Mouse (Mus musculus) layer of hippocampus, adult 2 months (tissue): ENCODE measurements at regions not wholly inside any gene's neighbourhood (a gene's known extent, or its start where the extent isn't known, plus 50 kb on each side); places are given as distances from the start of the nearest gene placed in this dataset.

ENCODE experiments used
- DNase-seq, 2 experiments: peaks; one replicate each; pipeline ENCODE4 v3.0.0; 2022; ENCODE audit warnings: low spot score in 2 of 2
- H3K27ac ChIP-seq: fragments of 200-600 bp; 2 replicates; pipeline ENCODE4 v1.8.1; 2022
- H3K4me3 ChIP-seq: fragments of 200-600 bp; 2 replicates; pipeline ENCODE4 v1.8.1; 2022; ENCODE audit warnings: mild to moderate bottlenecking
- CTCF ChIP-seq: fragments of 200-600 bp; conservative IDR thresholded peaks from 2 replicates; pipeline ENCODE4 v1.8.1; 2022; ENCODE audit warnings: antibody characterized with exemption, mild to moderate bottlenecking, moderate library complexity

- TF ChIP-seq CTCF: no peak
- DNase-seq: no peak
- H3K27ac ChIP-seq: no peak overlapping the region
- no peak overlapping the region for H3K4me3 ChIP-seq
Observed at GRCm38 (mm10) chr1:164552658-164553057, 94.5 kb upstream of the Atp1b1 start.

GRCm38 (mm10) chr1:164551019-164551418, 92.9 kb upstream of the Atp1b1 start:
- Histone ChIP-seq H3K4me3 (no peak overlapping the region), H3K27ac (no peak overlapping the region)
- no peak for TF ChIP-seq CTCF
- DNase-seq: no peak

- Histone ChIP-seq H3K27ac (no peak overlapping the region), H3K4me3 (no peak overlapping the region)
- DNase-seq: no peak
- TF ChIP-seq CTCF: no peak
Observed at GRCm38 (mm10) chr1:164550596-164550995, 92.4 kb upstream of the Atp1b1 start.

GRCm38 (mm10) chr1:164548071-164548470, 89.9 kb upstream of the Atp1b1 start:
- TF ChIP-seq CTCF: no peak
- no peak overlapping the region for H3K27ac ChIP-seq
- no peak overlapping the region for H3K4me3 ChIP-seq
- DNase-seq: no peak

GRCm38 (mm10) chr1:164545843-164546242, 87.7 kb upstream of the Atp1b1 start:
- H3K27ac ChIP-seq: no peak overlapping the region
- TF ChIP-seq CTCF: no peak
- no peak overlapping the region for H3K4me3 ChIP-seq
- DNase-seq: no peak

GRCm38 (mm10) chr1:164543045-164543803, 85.1 kb upstream of the Atp1b1 start:
- TF ChIP-seq CTCF: no peak
- DNase-seq: peak in 1 of 2 experiments; percentile 15
- H3K27ac ChIP-seq: peak overlapping the region; percentile 53; the same call in 1 of the 2 replicates
- no peak overlapping the region for H3K4me3 ChIP-seq

GRCm38 (mm10) chr1:164541711-164542110, 83.6 kb upstream of the Atp1b1 start:
- Histone ChIP-seq H3K27ac (no peak overlapping the region), H3K4me3 (no peak overlapping the region)
- TF ChIP-seq CTCF: no peak
- no peak for DNase-seq

GRCm38 (mm10) chr1:164538304-164539043, 80.3 kb upstream of the Atp1b1 start:
- TF ChIP-seq CTCF: no peak

GRCm38 (mm10) chr1:164537324-164537948, 79.3 kb upstream of the Atp1b1 start:
- no peak for DNase-seq
- Histone ChIP-seq H3K4me3 (no peak overlapping the region), H3K27ac (no peak overlapping the region)
- TF ChIP-seq CTCF: no peak

More at GRCm38 (mm10) chr1:164538304-164539043, 80.3 kb upstream of the Atp1b1 start:
- Histone ChIP-seq H3K4me3 (no peak overlapping the region), H3K27ac (no peak overlapping the region)
- no peak for DNase-seq

GRCm38 (mm10) chr1:164532196-164532595, 74.0 kb upstream of the Atp1b1 start:
- no peak overlapping the region for H3K27ac ChIP-seq
- no peak for TF ChIP-seq CTCF
- H3K4me3 ChIP-seq: no peak overlapping the region
- DNase-seq: no peak

- no peak for DNase-seq
- Histone ChIP-seq H3K27ac (no peak overlapping the region), H3K4me3 (no peak overlapping the region)
- TF ChIP-seq CTCF: no peak
Observed at GRCm38 (mm10) chr1:164531741-164532140, 73.6 kb upstream of the Atp1b1 start.

GRCm38 (mm10) chr1:164526748-164527147, 68.6 kb upstream of the Atp1b1 start:
- Histone ChIP-seq H3K4me3 (no peak overlapping the region), H3K27ac (no peak overlapping the region)
- no peak for TF ChIP-seq CTCF
- DNase-seq: no peak
